Mouse (Mus musculus) kidney, adult 8-10 months (tissue): Measurements from ENCODE around the gene Gsg1.
A peak's percentile ranks its signal among the peaks of the same experiment; 100 is the strongest.

Experiments used
- DNase-seq, 2 experiments: peaks; one replicate each; pipeline ENCODE4 v3.0.0; 2022

Gene Gsg1

GRCm38 (mm10) chr6:135203737-135204136 is 50.4 kb downstream of the Gsg1 start:
- DNase-seq, result no peak

DNA sequence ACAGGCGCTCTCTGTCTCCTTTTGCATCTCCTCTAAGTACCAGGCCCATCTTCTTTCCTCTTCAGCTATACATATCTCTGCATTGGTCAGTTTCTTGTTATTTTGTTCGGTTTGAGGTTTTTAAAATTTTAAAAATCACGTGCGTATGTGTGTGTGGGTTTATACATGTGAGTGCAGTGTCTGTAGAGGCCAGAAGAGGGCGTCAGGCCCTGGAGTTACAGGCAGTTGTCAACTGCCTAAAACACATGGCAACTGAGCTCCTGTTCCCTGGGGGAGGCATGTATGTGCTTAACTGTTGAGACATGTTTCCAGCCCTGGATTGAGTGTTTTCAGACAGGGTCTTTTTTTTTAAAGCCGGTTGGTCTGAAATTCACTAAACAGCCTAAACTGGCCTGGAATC is 51.5 kb downstream of the Gsg1 start:
- no peak for DNase-seq

DNA sequence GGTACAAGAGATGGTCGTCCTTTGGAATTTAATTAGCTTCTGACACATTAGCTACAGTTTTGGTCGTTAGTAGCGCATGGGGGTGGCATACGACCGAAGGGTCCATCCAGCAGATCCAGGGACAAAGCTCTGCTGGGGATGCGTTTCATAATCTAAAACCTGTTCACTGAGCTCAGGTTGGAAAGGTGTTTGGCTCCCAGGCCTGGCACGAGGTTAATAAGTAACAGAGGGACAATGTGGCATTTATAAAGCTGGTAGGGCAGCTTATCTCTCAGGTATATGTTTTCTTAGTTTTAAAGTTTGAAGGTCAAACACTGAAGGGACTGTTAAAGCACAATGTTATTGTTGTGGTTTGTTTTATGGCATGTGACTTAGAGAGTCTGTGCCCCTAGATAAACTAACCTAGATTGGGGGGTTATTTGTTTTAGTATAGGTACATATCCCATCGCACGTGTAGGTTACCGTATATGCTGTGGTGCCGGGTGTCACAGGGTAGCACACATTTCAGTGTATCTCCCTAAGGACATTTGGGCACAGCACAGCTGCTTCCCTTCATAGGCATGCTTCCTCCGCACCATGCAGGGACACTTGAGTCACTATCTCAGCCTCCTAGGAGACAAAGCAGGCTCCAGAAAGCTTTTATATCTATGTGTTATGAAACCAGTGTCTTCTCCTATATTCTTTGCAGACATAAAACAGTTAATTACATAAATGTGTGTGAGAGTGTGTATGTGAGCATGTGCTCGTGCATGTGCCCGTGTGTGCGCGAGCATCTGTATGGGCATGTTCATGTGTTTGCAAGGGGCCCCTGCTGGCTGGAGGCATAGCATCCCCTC is 53.8 kb downstream of the Gsg1 start:
- DNase-seq, result peak; percentile 30 to 73

DNA sequence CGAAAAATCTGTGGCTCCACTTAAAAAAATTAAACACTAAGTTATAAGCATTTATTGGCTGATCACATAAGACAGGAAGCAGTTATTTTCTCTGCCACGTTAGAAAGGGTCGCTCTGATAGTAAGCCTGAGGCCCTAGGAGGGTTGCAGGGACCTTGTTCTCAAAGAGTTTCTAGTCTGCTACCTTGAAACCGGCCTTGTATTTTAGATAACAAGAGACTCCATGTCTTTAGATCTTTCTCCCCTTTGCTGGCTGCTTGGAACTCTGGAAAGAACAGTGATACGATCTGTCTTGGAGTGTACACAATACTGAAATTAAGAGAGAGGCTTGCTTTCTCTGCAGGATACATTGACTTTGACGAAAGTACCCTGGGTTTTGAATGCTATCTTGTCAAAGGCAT is 55.4 kb downstream of the Gsg1 start:
- no peak for DNase-seq

- peak; percentile 80 to 81 for DNase-seq
Observed at GRCm38 (mm10) chr6:135197921-135198532, 56.1 kb downstream of the Gsg1 start, which contains the start of the genes Fam234b and Hebp1. Fam234b (plus strand) TSS chr6:135197977. Hebp1 (minus strand) TSS chr6:135198022.

- DNase-seq, result no peak
Observed at GRCm38 (mm10) chr6:135197446-135197845, 56.7 kb downstream of the Gsg1 start.

- no peak for DNase-seq
Observed at GRCm38 (mm10) chr6:135196707-135197106, 57.4 kb downstream of the Gsg1 start.

DNA sequence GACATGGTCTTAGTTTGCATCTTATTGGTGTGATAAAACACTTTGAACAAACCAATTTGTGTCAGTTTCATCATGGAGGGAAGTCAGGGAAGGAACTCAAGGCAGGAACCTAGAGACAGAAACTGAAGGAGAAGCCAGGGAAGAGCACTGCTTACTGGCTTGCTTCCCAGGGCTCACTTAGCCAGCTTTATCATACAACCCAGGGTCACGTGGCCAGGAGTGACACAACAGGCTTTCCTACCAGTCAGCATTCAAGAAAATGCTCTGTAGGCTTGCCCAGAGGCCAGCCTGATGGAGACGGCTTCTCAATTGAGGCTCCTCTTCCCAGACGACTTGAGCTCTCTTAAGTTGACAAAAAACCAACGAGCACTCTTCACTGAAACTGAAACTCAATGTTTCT is 59.2 kb downstream of the Gsg1 start:
- DNase-seq, result no peak

DNA sequence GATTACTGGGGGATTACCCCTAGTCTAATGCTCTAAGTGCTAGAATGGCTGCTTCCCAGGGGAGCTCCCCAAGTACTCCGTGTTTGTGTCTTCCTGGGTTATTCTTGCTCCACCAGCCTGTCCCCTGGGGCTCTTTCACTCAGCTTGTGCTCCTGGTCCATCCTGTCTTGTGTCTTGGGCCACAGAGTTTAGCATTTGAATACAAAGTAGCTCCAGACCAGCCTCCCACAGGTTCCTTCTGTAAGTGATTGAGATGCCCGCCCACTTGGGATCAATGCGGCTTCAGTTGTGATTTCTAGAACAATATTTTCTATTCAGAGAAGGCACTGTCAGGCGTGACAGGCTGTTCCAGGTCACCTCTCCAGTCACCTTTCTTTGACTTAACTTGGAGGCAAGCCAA is 60.4 kb downstream of the Gsg1 start:
- peak in 1 of 2 experiments; percentile 27 for DNase-seq

GRCm38 (mm10) chr6:135192993-135193392 is 61.2 kb downstream of the Gsg1 start:
- no peak for DNase-seq

GRCm38 (mm10) chr6:135191906-135192305 is 62.2 kb downstream of the Gsg1 start:
- no peak for DNase-seq

GRCm38 (mm10) chr6:135190122-135190521 is 64.0 kb downstream of the Gsg1 start:
- no peak for DNase-seq

GRCm38 (mm10) chr6:135188629-135189028 is 65.5 kb downstream of the Gsg1 start:
- no peak for DNase-seq
